Mouse (Mus musculus) embryonic facial prominence, embryonic 10.5 days (tissue): ENCODE measurements around the gene Lrrfip1. TPM values are rescaled to one million over a fixed set of nuclear protein-coding genes. Genes with fewer than 3 reads are reported as not detected.

ENCODE experiments used
- DNase-seq: peaks from one replicate; pipeline ENCODE4 v3.0.0-alpha.2; 2017; ENCODE audit warnings: low spot score
- H3K27ac ChIP-seq: fragments of 300-500 bp; sonication (generic); replicated peaks from 2 replicates; pipeline ENCODE4 v1.5.1; 2016; ENCODE audit warnings: mild to moderate bottlenecking
- H3K27me3 ChIP-seq: fragments of 300-500 bp; sonication (generic); replicated peaks from 2 replicates; pipeline ENCODE4 v1.6.1; 2016; ENCODE audit warnings: low read depth, mild to moderate bottlenecking; ENCODE audit not compliant: poor library complexity, severe bottlenecking
- H3K36me3 ChIP-seq: fragments of 300-500 bp; sonication (generic); replicated peaks from 2 replicates; pipeline ENCODE4 v1.6.1; 2016; ENCODE audit warnings: mild to moderate bottlenecking, moderate library complexity
- H3K4me1 ChIP-seq: fragments of 300-500 bp; sonication (generic); 2 replicates; pipeline ENCODE4 v1.6.1; 2016
- H3K4me3 ChIP-seq: fragments of 300-500 bp; sonication (generic); 2 replicates; pipeline ENCODE4 v1.5.1; 2016; ENCODE audit warnings: mild to moderate bottlenecking, moderate library complexity
- H3K9me3 ChIP-seq: fragments of 300-500 bp; sonication (generic); 2 replicates; pipeline ENCODE4 v1.6.1; 2016; ENCODE audit warnings: mild to moderate bottlenecking
- WGBS: fragments of 180-500 bp; shearing (Covaris S2); methylation state at CpG from one replicate; pipeline ENCODE4 v1.1.7; 2016; 5-methylcytosine and 5-hydroxymethylcytosine counted together
- polyA plus RNA-seq: library from polyadenylated mRNA; unstranded; fragments of >200 nt; fragmentation: Nextera tagmentation; extraction: Ambion mirVana; gene quantifications from 2 replicates; pipeline ENCODE4 v1.2.1, GENCODE M21; 2016

Gene Lrrfip1
- polyA plus RNA-seq, 1 experiment from 2014 or later: 25.7 TPM

- H3K4me1 ChIP-seq: peaks cover 49% of the 10 kb centered on the region
- H3K27me3 ChIP-seq: no peaks in the 10 kb centered on the region
- H3K27ac ChIP-seq: no peak overlapping the region
- H3K9me3 ChIP-seq: no peaks in the 10 kb centered on the region
- no peaks in the 10 kb centered on the region for H3K36me3 ChIP-seq
- no peak overlapping the region for H3K4me3 ChIP-seq
- no peak for DNase-seq
- 92% methylated on average over 11 of the region's 11 CpGs for WGBS
Measured at GRCm38 (mm10) chr1:91064903-91065525, 66.5 kb downstream of the Lrrfip1 start.

DNA sequence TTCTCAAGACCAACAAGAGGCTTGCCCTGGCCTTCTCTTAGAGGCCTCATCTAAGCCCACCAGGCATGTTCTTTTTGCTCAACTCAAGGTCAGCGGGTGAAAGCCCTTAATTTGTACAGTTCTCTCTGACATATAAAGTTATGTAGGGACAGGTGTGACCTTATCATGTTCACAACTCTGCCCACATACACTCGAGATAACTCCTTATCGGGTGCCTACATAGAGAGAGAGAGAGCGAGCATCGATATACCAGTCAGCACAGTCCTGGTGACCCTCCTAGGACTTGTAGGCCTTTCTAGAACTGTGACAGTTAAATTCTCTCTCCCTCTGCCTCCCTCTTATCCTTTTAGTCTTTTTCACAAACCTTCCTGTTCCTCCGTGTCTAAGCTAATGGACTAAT is 67.5 kb downstream of the Lrrfip1 start:
- no peak overlapping the region for H3K27ac ChIP-seq
- H3K27me3 ChIP-seq: no peaks in the 10 kb centered on the region
- H3K4me3 ChIP-seq: no peak overlapping the region
- DNase-seq: no peak
- H3K9me3 ChIP-seq: no peaks in the 10 kb centered on the region
- WGBS: 90% methylated on average over 6 of the region's 6 CpGs
- no peaks in the 10 kb centered on the region for H3K36me3 ChIP-seq
- H3K4me1 ChIP-seq: peaks cover 44% of the 10 kb centered on the region

DNA sequence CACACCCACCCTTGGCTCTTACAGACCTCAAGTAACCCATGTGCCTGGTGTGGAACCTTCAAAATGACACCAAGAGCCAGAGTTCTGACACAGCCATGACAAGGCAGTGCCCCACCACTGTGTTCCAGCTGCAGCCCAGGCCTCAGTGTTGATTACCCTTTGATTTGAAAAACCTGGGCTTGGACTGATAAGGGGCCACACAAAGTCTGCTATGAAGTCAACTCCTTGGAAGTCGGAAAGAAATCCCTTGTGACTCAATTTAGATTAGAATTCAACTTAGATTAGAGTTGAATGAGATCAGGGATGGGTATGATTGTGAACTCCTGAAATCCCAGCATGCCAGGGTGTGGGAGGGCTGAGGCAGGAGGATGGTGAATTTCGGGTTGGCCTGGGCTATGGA is 68.1 kb downstream of the Lrrfip1 start:
- Histone ChIP-seq H3K27me3 (no peaks in the 10 kb centered on the region), H3K36me3 (no peaks in the 10 kb centered on the region), H3K4me1 (peaks cover 42% of the 10 kb centered on the region), H3K4me3 (no peak overlapping the region), H3K9me3 (no peaks in the 10 kb centered on the region), H3K27ac (no peak overlapping the region)
- 81% methylated on average over 2 of the region's 2 CpGs for WGBS
- DNase-seq: no peak

- Histone ChIP-seq H3K4me3 (no peak overlapping the region), H3K36me3 (no peaks in the 10 kb centered on the region), H3K27me3 (no peaks in the 10 kb centered on the region), H3K4me1 (peaks cover 32% of the 10 kb centered on the region), H3K9me3 (no peaks in the 10 kb centered on the region), H3K27ac (no peak overlapping the region)
- WGBS: 86% methylated on average over 6 of the region's 6 CpGs
- DNase-seq: no peak
Measured at GRCm38 (mm10) chr1:91067716-91068115, 69.2 kb downstream of the Lrrfip1 start.

- H3K4me3 ChIP-seq: no peak overlapping the region
- H3K27me3 ChIP-seq: no peaks in the 10 kb centered on the region
- 85% methylated on average over 6 of the region's 6 CpGs for WGBS
- H3K4me1 ChIP-seq: peaks cover 31% of the 10 kb centered on the region
- no peaks in the 10 kb centered on the region for H3K36me3 ChIP-seq
- H3K27ac ChIP-seq: no peak overlapping the region
- DNase-seq: no peak
- H3K9me3 ChIP-seq: no peaks in the 10 kb centered on the region
Measured at GRCm38 (mm10) chr1:91069575-91069974, 71.0 kb downstream of the Lrrfip1 start.

GRCm38 (mm10) chr1:91070547-91070946 is 72.0 kb downstream of the Lrrfip1 start:
- Histone ChIP-seq H3K27me3 (no peaks in the 10 kb centered on the region), H3K36me3 (no peaks in the 10 kb centered on the region), H3K4me3 (no peak overlapping the region), H3K4me1 (peaks cover 30% of the 10 kb centered on the region), H3K9me3 (no peaks in the 10 kb centered on the region), H3K27ac (no peak overlapping the region)
- WGBS: 93% methylated on average over 8 of the region's 8 CpGs
- no peak for DNase-seq

DNA sequence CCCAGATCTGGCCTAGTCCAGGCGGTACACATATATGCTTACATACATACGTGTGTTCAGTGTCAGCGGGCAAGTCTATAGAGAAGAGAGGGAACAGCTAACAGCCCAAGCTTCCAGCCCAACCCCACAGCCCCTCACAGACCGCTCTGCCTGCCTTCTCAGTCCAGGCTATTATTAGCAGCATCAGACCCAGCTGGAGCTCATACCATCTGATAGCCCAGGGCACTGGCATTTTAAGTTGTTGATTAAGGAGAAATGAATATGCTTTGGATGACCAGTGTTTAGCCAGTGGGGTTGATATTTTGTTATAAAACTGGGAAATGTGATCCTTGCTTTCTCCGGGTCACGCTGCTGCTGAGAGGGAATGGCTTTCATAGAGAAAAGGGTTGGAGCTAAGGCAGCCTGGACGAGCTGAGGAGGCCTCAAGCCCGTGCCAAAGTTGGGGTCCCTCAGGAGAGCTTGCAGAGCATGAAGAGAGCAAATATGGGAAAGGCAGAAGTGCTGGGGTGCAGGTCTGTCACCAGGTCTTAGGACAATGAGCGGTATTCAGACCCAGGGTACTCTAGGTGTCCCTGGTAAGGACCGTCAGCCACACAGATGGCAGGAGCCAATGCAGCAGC is 73.2 kb downstream of the Lrrfip1 start:
- H3K27ac ChIP-seq: no peak overlapping the region
- no peaks in the 10 kb centered on the region for H3K36me3 ChIP-seq
- no peak for DNase-seq
- no peaks in the 10 kb centered on the region for H3K27me3 ChIP-seq
- peaks cover 34% of the 10 kb centered on the region for H3K4me1 ChIP-seq
- H3K9me3 ChIP-seq: no peaks in the 10 kb centered on the region
- no peak overlapping the region for H3K4me3 ChIP-seq
- WGBS: 81% methylated on average over 10 of the region's 10 CpGs

GRCm38 (mm10) chr1:91076946-91077345 is 78.4 kb downstream of the Lrrfip1 start:
- 44% methylated on average over 8 of the region's 8 CpGs for WGBS
- H3K36me3 ChIP-seq: no peaks in the 10 kb centered on the region
- no peak overlapping the region for H3K4me3 ChIP-seq
- peaks cover 31% of the 10 kb centered on the region for H3K4me1 ChIP-seq
- DNase-seq: peak; percentile 49
- no peaks in the 10 kb centered on the region for H3K27me3 ChIP-seq
- H3K9me3 ChIP-seq: no peaks in the 10 kb centered on the region
- H3K27ac ChIP-seq: peak overlapping the region; percentile 73

DNA sequence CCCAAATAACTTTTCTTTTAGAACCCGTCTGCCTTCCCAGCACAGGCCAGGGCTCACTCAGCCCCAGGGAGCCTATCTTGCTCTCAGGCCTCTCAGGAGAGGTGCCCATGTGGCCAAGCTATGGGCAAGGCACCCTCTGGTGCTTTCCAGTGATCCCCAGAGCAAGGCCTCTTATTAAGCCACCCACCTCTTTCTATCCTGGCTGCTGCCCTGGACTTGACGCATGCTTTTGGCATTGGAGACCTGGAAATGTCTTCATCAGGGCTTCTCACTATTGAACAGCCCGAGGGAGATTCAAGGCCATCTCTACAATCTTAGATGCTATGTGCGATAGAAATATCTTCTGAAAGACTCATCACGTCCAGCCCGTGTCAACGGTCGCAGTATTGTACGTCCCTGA is 78.9 kb downstream of the Lrrfip1 start:
- H3K4me3 ChIP-seq: no peak overlapping the region
- H3K27me3 ChIP-seq: no peaks in the 10 kb centered on the region
- H3K36me3 ChIP-seq: no peaks in the 10 kb centered on the region
- WGBS: 91% methylated on average over 9 of the region's 9 CpGs
- peak overlapping the region; percentile 73 for H3K27ac ChIP-seq
- peaks cover 31% of the 10 kb centered on the region for H3K4me1 ChIP-seq
- DNase-seq: no peak
- H3K9me3 ChIP-seq: no peaks in the 10 kb centered on the region

DNA sequence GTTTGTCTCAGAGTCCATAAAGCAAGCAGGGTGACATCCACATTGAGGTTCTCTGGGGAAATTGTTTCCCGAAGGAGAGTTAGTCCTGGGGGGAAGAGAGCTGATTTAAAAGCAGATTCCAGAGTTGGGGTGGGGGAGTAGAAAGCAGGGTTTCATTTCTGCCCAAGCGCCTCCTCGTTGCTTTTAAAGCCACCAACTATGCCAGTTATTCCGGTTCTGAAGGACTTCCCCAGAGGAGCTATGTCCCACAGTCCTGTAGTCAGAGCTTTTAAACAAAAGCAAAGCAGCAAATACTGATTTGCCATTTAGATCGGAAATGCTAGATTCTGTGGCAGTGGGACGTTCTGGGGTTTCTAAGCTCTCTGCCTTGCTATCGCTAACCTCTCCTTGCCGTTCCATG is 79.4 kb downstream of the Lrrfip1 start:
- Histone ChIP-seq H3K9me3 (no peaks in the 10 kb centered on the region), H3K36me3 (no peaks in the 10 kb centered on the region), H3K27me3 (no peaks in the 10 kb centered on the region), H3K4me1 (peaks cover 31% of the 10 kb centered on the region), H3K27ac (peak overlapping the region; percentile 15; the same call in 1 of the 2 replicates), H3K4me3 (no peak overlapping the region)
- WGBS: 78% methylated on average over 8 of the region's 8 CpGs
- no peak for DNase-seq

GRCm38 (mm10) chr1:91079740-91080422 is 81.3 kb downstream of the Lrrfip1 start:
- no peaks in the 10 kb centered on the region for H3K36me3 ChIP-seq
- DNase-seq: no peak
- H3K4me3 ChIP-seq: no peak overlapping the region
- no peaks in the 10 kb centered on the region for H3K9me3 ChIP-seq
- WGBS: 92% methylated on average over 10 of the region's 10 CpGs
- H3K4me1 ChIP-seq: peaks cover 28% of the 10 kb centered on the region
- peak overlapping the region; percentile 19; the same call in 1 of the 2 replicates for H3K27ac ChIP-seq
- no peaks in the 10 kb centered on the region for H3K27me3 ChIP-seq

- Histone ChIP-seq H3K4me1 (peaks cover 32% of the 10 kb centered on the region), H3K4me3 (no peak overlapping the region), H3K27ac (peak overlapping the region; percentile 19; the same call in 1 of the 2 replicates), H3K9me3 (no peaks in the 10 kb centered on the region), H3K27me3 (no peaks in the 10 kb centered on the region), H3K36me3 (no peaks in the 10 kb centered on the region)
- DNase-seq: no peak
- 84% methylated on average over 7 of the region's 7 CpGs for WGBS
Measured at GRCm38 (mm10) chr1:91080423-91080749, 81.8 kb downstream of the Lrrfip1 start.

- no peaks in the 10 kb centered on the region for H3K9me3 ChIP-seq
- H3K4me1 ChIP-seq: peaks cover 36% of the 10 kb centered on the region
- no peaks in the 10 kb centered on the region for H3K27me3 ChIP-seq
- H3K27ac ChIP-seq: peak overlapping the region; percentile 45
- no peaks in the 10 kb centered on the region for H3K36me3 ChIP-seq
- no peak overlapping the region for H3K4me3 ChIP-seq
- no peak for DNase-seq
- 94% methylated on average over 8 of the region's 8 CpGs for WGBS
Measured at GRCm38 (mm10) chr1:91084374-91084773, 85.8 kb downstream of the Lrrfip1 start.
